Mouse (Mus musculus) stomach, postnatal 0 days (tissue): ENCODE measurements around the gene Olfr721-ps1.

Experiments
- CTCF ChIP-seq: IDR thresholded peaks from 2 replicates; pipeline ENCODE4 v1.5.1; 2016; ENCODE audit warnings: antibody characterized with exemption, low read depth, mild to moderate bottlenecking, moderate library complexity
- EP300 ChIP-seq: optimal IDR thresholded peaks from 2 replicates; pipeline ENCODE3; 2016; ENCODE audit warnings: antibody characterized with exemption

DNA sequence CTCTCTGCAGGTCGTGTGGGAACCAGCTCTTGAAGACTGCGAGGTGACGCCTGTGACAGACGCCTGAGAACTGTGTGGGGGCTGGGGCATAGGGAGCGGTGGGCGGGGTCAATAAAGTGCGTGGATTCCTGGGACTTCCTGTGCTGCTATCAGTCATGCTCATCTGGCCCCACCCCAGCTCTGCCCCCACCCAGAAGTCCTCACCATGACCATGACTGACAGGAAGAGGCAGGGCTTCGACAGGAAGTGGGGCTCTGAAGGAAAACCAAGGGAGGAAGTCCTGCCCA is 45.8 kb upstream of the Olfr721-ps1 start:
- TF ChIP-seq CTCF: no peak
- TF ChIP-seq EP300: no peak
